Mouse (Mus musculus) embryonic facial prominence, embryonic 10.5 days (tissue): ENCODE measurements around the gene Gng12. TPM values are rescaled to one million over a fixed set of nuclear protein-coding genes. Genes with fewer than 3 reads are reported as not detected.

Source experiments
- DNase-seq: peaks from one replicate; pipeline ENCODE4 v3.0.0-alpha.2; 2017; ENCODE audit warnings: low spot score
- H3K27ac ChIP-seq: fragments of 300-500 bp; sonication (generic); replicated peaks from 2 replicates; pipeline ENCODE4 v1.5.1; 2016; ENCODE audit warnings: mild to moderate bottlenecking
- H3K27me3 ChIP-seq: fragments of 300-500 bp; sonication (generic); replicated peaks from 2 replicates; pipeline ENCODE4 v1.6.1; 2016; ENCODE audit warnings: low read depth, mild to moderate bottlenecking; ENCODE audit not compliant: poor library complexity, severe bottlenecking
- H3K36me3 ChIP-seq: fragments of 300-500 bp; sonication (generic); replicated peaks from 2 replicates; pipeline ENCODE4 v1.6.1; 2016; ENCODE audit warnings: mild to moderate bottlenecking, moderate library complexity
- H3K4me1 ChIP-seq: fragments of 300-500 bp; sonication (generic); 2 replicates; pipeline ENCODE4 v1.6.1; 2016
- H3K4me3 ChIP-seq: fragments of 300-500 bp; sonication (generic); 2 replicates; pipeline ENCODE4 v1.5.1; 2016; ENCODE audit warnings: mild to moderate bottlenecking, moderate library complexity
- H3K9me3 ChIP-seq: fragments of 300-500 bp; sonication (generic); 2 replicates; pipeline ENCODE4 v1.6.1; 2016; ENCODE audit warnings: mild to moderate bottlenecking
- WGBS: fragments of 180-500 bp; shearing (Covaris S2); methylation state at CpG from one replicate; pipeline ENCODE4 v1.1.7; 2016; 5-methylcytosine and 5-hydroxymethylcytosine counted together
- polyA plus RNA-seq: library from polyadenylated mRNA; unstranded; fragments of >200 nt; fragmentation: Nextera tagmentation; extraction: Ambion mirVana; gene quantifications from 2 replicates; pipeline ENCODE4 v1.2.1, GENCODE M21; 2016

Gene Gng12
- polyA plus RNA-seq, 1 experiment from 2014 or later, result 54.8 TPM

DNA sequence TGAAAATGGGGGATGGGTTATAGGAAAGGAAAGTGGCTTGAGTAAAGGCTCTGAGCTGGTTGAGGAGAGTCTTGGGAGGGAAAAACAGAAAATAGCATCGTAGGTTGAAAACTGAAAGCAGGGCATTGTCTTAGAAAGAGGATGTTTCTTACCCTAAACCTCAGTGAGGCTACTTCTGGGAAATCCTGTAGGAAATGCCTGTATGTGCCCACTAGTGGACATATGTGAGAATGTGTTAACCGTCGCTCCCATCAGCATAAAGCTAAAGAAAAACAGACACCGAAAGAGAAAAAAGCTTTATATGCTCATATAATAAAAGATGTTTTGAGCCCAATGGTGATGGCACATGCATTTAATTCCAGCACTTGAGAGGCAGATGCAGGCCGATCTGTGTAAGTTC, 163.9 kb downstream of the Gng12 start:
- Histone ChIP-seq H3K27ac (no peak overlapping the region), H3K4me1 (no peaks in the 10 kb centered on the region), H3K27me3 (no peaks in the 10 kb centered on the region), H3K36me3 (no peaks in the 10 kb centered on the region), H3K4me3 (no peak overlapping the region), H3K9me3 (no peaks in the 10 kb centered on the region)
- DNase-seq, result no peak
- WGBS, result 81% methylated on average over 5 of the region's 5 CpGs

DNA sequence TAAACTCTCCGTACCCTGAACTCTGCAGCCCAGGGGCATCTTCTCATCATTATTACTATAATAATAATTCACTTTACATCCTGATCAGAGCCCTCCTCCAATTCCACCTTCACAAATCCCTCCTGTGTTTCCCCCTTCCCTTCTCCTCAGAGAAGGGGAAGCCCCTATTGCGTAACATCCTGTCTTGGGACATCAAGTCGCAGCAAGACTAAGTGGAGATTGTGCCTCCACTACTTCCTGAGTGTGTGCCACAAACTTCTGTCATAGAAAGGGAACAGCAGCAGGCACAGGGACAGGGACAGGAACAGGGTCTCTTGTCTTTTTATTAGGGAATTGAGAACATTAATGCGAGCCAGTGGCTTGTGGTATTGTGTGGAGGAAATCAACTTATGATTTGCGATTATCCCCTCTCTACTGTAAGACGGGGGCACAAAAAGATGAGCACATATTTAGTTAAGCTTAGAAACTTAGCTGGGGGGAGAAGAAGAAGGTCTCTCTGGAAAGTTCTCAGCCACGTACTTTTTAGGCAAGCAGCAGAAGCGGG, 173.1 kb downstream of the Gng12 start:
- no peaks in the 10 kb centered on the region for H3K27me3 ChIP-seq
- no peak for DNase-seq
- 0 out of 2 replicates have a peak, but pooled peaks cover 4% of the 10 kb centered on the region for H3K4me1 ChIP-seq
- H3K4me3 ChIP-seq, result no peak overlapping the region
- H3K36me3 ChIP-seq, result no peaks in the 10 kb centered on the region
- no peak overlapping the region for H3K27ac ChIP-seq
- WGBS, result 82% methylated on average over 8 of the region's 8 CpGs
- H3K9me3 ChIP-seq, result no peaks in the 10 kb centered on the region

GRCm38 (mm10) chr6:67069800-67070315, 173.7 kb downstream of the Gng12 start:
- H3K27me3 ChIP-seq, result no peaks in the 10 kb centered on the region
- no peaks in the 10 kb centered on the region for H3K36me3 ChIP-seq
- no peak overlapping the region for H3K4me3 ChIP-seq
- H3K9me3 ChIP-seq, result no peaks in the 10 kb centered on the region
- 70% methylated on average over 9 of the region's 9 CpGs for WGBS
- H3K27ac ChIP-seq, result no peak overlapping the region
- 0 out of 2 replicates have a peak, but pooled peaks cover 4% of the 10 kb centered on the region for H3K4me1 ChIP-seq
- DNase-seq, result no peak

Other genes starting within 250 kb of the Gng12 start
- gene Vmn1r35, start 210.5 kb upstream of the Gng12 start, polyA plus RNA-seq, result not detected in 2 replicates
- gene Vmn1r36, start 177.2 kb upstream of the Gng12 start, polyA plus RNA-seq, result not detected in 2 replicates
- gene Vmn1r37, start 167.0 kb upstream of the Gng12 start, polyA plus RNA-seq, result not detected in 2 replicates
- gene Vmn1r38, start 113.8 kb upstream of the Gng12 start, polyA plus RNA-seq, result not detected in 2 replicates
- not detected in 2 replicates for gene Vmn1r39, start 85.8 kb upstream of the Gng12 start, polyA plus RNA-seq
- 18.2 and 23.8 TPM in 2 replicates for gene Gadd45a, start 141.1 kb downstream of the Gng12 start, polyA plus RNA-seq